Mouse (Mus musculus): Measurements from ENCODE around the gene Pdk2. TPM values are rescaled to one million over a fixed set of nuclear protein-coding genes. Genes with fewer than 3 reads are reported as not detected.

The Pdk2 gene
- polyA plus RNA-seq, 1 experiment from 2014 or later, result 10.0 TPM

DNA sequence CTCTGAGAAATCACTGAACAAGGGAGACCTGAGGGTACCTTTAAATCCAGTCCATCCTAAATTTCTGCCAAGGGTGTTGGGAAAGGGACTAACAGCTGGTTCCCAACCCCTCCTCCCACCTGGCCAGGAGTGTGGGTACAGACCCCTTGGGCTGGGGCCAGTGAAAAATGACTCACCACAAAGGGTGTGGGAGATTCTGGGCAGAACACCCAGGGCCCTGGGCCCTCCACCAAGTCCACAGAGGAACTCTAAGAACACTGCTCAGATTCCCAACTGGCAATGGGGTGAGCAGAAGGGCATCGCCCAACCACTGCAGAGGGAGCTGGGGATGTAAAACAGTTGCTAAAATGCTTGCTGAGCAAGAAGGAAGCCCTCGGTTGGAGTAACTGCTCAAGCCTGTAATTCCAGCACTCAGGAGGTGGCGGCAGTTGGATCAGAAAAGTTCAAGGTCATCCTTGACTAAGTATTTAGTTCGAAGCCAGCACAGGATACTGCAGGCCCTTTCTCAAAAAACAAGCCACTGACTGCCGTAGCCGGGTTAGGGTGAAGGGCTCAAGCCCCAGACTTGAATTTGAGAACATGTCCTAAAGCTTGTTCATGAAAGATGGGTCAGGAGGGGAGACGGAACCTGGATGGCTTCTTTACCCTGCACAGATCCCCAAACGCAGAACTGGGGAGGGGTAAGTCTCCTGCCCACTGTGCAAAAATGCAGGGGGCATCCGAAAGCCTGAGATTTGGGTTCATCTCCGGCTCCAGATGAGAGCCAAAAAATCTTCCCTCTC lies 52.2 kb downstream of the Pdk2 start:
- peak overlapping the region; percentile 94 for H3K4me2 ChIP-seq
- peaks cover 82% of the 10 kb centered on the region for H3K4me1 ChIP-seq
- 28% methylated on average over 10 of the region's 10 CpGs for WGBS (ENCODE audit: insufficient replicate concordance)
- H3K27me3 ChIP-seq (replicated peaks), result no peaks in the 10 kb centered on the region
- no peaks in the 10 kb centered on the region for H3K9me3 ChIP-seq (replicated peaks)
- H3K9ac ChIP-seq, result peak overlapping the region; percentile 95
- peaks cover 7% of the 10 kb centered on the region for H3K36me3 ChIP-seq
- peak overlapping the region; percentile 90 for H3K27ac ChIP-seq
- ATAC-seq, result no peak
- H3K4me3 ChIP-seq, result peak overlapping the region; percentile 86

DNA sequence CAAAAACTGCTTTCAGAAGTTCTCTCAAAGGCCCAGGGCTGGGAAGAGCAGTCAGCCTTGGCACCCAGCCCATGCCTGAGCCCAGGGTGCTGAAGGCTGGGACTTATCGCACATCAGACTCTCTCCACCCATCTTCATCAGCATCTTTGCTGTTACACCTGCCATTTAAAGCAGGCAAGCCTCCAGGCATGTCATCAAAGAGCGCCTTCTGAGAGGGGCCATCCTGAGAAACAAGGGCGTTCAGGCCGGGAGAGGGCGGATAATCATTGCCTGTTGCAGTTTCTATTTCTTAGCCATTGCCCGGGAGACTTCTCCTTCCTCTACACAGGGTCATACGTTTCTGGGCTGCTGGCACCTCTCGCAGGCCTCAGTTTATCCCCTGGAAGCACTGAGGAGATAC lies 53.3 kb downstream of the Pdk2 start:
- Histone ChIP-seq H3K27me3 (replicated peaks) (no peaks in the 10 kb centered on the region), H3K27ac (peak overlapping the region; percentile 12; the same call in 1 of the 2 replicates), H3K9ac (peak overlapping the region; percentile 12; the same call in 1 of the 2 replicates), H3K9me3 (replicated peaks) (no peaks in the 10 kb centered on the region), H3K36me3 (no peaks in the 10 kb centered on the region), H3K4me3 (no peak overlapping the region), H3K4me2 (peak overlapping the region; percentile 94), H3K4me1 (peaks cover 72% of the 10 kb centered on the region)
- WGBS (ENCODE audit: insufficient replicate concordance), result 75% methylated on average over 8 of the region's 8 CpGs
- ATAC-seq, result no peak

DNA sequence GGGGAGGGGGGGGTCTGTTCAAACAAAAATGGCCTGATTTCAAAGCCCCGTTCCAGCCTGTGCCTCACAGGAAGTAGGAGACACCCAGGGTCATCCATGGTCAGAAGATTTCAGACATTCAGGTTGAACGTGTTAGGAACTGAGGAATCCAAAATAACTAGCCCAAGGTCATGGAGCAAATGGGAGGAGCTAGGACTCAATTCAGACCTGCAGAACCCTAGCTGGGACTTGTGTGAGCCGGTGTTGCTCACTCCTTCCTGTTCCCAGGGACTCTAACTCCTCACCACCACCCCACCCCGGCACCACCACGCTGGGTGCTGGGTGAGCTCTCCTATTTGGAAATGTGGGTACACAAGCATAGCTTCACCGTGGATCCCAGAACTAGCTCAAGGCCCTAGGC lies 53.8 kb downstream of the Pdk2 start:
- H3K36me3 ChIP-seq, result no peaks in the 10 kb centered on the region
- H3K27ac ChIP-seq, result 0 out of 2 replicates have a peak overlapping the region, but pooled peaks have one; percentile 12
- WGBS (ENCODE audit: insufficient replicate concordance), result 50% methylated on average over 6 of the region's 6 CpGs
- no peaks in the 10 kb centered on the region for H3K27me3 ChIP-seq (replicated peaks)
- no peaks in the 10 kb centered on the region for H3K9me3 ChIP-seq (replicated peaks)
- H3K4me2 ChIP-seq, result no peak overlapping the region
- H3K9ac ChIP-seq, result 0 out of 2 replicates have a peak overlapping the region, but pooled peaks have one; percentile 12
- no peak overlapping the region for H3K4me3 ChIP-seq
- peaks cover 66% of the 10 kb centered on the region for H3K4me1 ChIP-seq
- no peak for ATAC-seq

DNA sequence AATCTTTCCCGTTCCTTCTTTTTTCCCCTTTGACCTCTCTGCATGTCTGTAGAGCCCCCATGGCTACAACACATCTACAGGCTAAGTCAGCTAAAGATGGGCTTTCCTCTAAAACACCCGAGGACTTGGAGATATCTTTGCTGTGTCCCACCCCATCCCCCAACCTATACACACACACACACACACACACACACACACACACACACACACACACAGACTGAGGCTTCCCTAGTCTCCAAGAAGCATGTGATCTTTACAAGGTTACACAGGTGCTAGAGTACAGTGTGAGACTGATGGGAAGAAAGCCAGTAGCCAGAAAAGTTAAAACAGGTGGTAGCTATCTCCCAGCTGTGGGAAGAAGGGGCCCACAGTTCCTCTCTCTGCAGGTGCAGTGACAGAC lies 54.7 kb downstream of the Pdk2 start:
- H3K36me3 ChIP-seq, result no peaks in the 10 kb centered on the region
- H3K4me3 ChIP-seq, result no peak overlapping the region
- H3K9me3 ChIP-seq (replicated peaks), result no peaks in the 10 kb centered on the region
- H3K27ac ChIP-seq, result no peak overlapping the region
- peaks cover 63% of the 10 kb centered on the region for H3K4me1 ChIP-seq
- no peaks in the 10 kb centered on the region for H3K27me3 ChIP-seq (replicated peaks)
- no peak for ATAC-seq
- H3K9ac ChIP-seq, result no peak overlapping the region
- 60% methylated on average over 2 of the region's 2 CpGs for WGBS (ENCODE audit: insufficient replicate concordance)
- no peak overlapping the region for H3K4me2 ChIP-seq

DNA sequence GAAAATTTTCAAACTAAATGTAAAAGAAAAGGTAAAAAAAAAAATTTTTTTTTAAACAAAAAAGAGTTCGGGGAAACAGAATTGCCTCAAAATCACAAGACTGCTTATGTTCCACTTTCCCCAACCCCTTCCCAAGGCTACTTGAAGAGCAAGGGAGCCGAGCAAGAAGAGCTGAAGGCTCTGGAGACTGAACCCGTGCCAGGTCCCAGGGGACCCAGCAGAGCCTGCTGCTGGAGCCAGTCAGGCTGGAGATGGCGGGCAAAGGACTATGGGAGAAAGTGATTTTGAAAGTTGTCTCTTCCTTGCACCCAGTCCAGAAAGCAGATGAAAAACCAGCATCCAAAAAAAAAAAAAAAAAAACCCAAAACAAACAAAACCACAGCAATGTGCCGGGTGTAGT lies 55.3 kb downstream of the Pdk2 start:
- no peak overlapping the region for H3K4me3 ChIP-seq
- H3K27ac ChIP-seq, result no peak overlapping the region
- WGBS (ENCODE audit: insufficient replicate concordance), result 73% methylated on average over 5 of the region's 5 CpGs
- H3K36me3 ChIP-seq, result no peaks in the 10 kb centered on the region
- H3K27me3 ChIP-seq (replicated peaks), result no peaks in the 10 kb centered on the region
- ATAC-seq, result no peak
- no peaks in the 10 kb centered on the region for H3K9me3 ChIP-seq (replicated peaks)
- no peak overlapping the region for H3K4me2 ChIP-seq
- no peak overlapping the region for H3K9ac ChIP-seq
- peaks cover 64% of the 10 kb centered on the region for H3K4me1 ChIP-seq

DNA sequence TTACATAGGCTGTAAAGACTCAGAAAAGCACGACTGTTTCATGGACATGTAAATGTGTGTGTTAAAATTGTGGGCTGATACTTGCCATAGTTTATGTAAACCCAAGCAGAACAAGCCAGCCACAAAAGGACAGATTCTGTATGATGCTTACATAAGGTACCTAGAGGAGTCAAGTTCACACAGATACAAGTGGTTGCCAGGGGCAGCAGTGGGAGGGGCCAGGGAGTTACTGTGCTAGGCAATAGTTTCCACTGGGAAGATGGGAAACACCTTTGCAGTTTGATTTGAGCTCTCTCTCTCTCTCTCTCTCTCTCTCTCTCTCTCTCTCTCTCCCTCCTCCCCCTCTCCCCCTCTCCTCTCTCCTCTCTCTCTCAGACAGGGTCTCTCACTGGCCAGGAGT lies 56.0 kb downstream of the Pdk2 start:
- H3K4me2 ChIP-seq, result no peak overlapping the region
- H3K27ac ChIP-seq, result no peak overlapping the region
- no peak for ATAC-seq
- H3K4me1 ChIP-seq, result peaks cover 65% of the 10 kb centered on the region
- H3K27me3 ChIP-seq (replicated peaks), result no peaks in the 10 kb centered on the region
- H3K9ac ChIP-seq, result no peak overlapping the region
- H3K36me3 ChIP-seq, result no peaks in the 10 kb centered on the region
- WGBS (ENCODE audit: insufficient replicate concordance), result 51% methylated on average over 1 of the region's 1 CpGs
- H3K9me3 ChIP-seq (replicated peaks), result no peaks in the 10 kb centered on the region
- no peak overlapping the region for H3K4me3 ChIP-seq

DNA sequence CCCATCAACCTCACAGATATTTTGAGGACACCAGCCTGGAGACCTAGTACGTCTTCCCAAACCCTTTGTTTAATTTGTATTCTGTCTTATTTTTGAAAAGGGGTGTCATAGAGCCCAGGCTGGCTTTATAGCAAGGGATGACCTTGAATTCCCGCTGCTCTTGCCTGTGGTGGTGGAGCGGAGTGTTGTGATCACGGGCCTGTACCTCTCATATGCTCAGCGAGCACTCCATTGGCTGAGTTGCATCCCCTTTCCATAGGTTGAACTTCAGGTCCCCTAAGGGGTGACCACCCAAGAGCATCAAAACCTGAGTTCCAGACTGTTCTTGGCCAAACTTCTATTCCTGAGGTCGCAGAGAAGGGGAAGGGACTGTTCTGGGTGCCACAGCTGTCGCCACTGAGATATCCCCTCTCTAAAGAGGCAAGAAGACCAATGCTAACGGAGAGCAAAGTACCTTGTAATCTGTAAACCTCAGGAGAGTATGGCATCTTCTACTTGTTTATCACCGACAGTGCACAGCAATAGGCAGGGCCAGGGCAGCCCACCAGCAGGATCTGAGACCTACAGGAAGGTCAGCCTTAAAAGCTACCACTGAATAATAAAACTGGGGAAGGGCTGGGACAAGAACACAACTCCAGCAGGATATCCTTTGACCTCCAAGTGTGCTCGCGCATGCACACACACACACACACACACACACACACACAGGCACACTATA lies 61.5 kb downstream of the Pdk2 start:
- no peaks in the 10 kb centered on the region for H3K36me3 ChIP-seq
- peak overlapping the region; percentile 78 for H3K27ac ChIP-seq
- H3K27me3 ChIP-seq (replicated peaks), result 0 out of 2 replicates have a peak, but pooled peaks cover 3% of the 10 kb centered on the region
- ATAC-seq, result peak; percentile 75
- no peak overlapping the region for H3K4me3 ChIP-seq
- peak overlapping the region; percentile 62 for H3K4me2 ChIP-seq
- no peaks in the 10 kb centered on the region for H3K9me3 ChIP-seq (replicated peaks)
- peak overlapping the region; percentile 55 for H3K9ac ChIP-seq
- 54% methylated on average over 11 of the region's 11 CpGs for WGBS (ENCODE audit: insufficient replicate concordance)
- peaks cover 37% of the 10 kb centered on the region for H3K4me1 ChIP-seq

DNA sequence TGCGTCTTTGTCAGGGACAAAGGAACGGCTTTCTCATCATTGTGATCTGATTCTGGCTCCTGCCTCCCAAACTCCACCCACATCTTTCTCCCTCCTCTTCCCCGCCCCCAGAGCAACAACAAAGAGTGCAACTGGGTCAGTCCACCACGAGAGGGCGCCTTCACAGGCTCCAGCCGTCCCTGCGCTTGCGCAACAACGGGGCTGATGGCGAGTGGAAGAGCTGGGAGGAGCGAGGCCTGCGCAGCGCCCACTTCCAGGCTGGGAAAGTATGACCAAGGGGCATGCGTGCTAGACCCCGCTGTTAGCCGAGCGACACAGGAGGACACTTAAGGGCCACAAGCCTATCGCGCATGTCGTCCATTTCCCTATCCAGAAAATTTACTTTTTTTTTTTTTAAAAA lies 62.2 kb downstream of the Pdk2 start:
- peak; percentile 83 for ATAC-seq
- Histone ChIP-seq H3K4me2 (peak overlapping the region; percentile 62), H3K36me3 (no peaks in the 10 kb centered on the region), H3K4me1 (peaks cover 30% of the 10 kb centered on the region), H3K9ac (peak overlapping the region; percentile 55), H3K27me3 (replicated peaks) (0 out of 2 replicates have a peak, but pooled peaks cover 5% of the 10 kb centered on the region), H3K9me3 (replicated peaks) (no peaks in the 10 kb centered on the region), H3K27ac (peak overlapping the region; percentile 78), H3K4me3 (0 out of 2 replicates have a peak overlapping the region, but pooled peaks have one; percentile 19)
- WGBS (ENCODE audit: insufficient replicate concordance), result under 1% methylated on average over 20 of the region's 20 CpGs

DNA sequence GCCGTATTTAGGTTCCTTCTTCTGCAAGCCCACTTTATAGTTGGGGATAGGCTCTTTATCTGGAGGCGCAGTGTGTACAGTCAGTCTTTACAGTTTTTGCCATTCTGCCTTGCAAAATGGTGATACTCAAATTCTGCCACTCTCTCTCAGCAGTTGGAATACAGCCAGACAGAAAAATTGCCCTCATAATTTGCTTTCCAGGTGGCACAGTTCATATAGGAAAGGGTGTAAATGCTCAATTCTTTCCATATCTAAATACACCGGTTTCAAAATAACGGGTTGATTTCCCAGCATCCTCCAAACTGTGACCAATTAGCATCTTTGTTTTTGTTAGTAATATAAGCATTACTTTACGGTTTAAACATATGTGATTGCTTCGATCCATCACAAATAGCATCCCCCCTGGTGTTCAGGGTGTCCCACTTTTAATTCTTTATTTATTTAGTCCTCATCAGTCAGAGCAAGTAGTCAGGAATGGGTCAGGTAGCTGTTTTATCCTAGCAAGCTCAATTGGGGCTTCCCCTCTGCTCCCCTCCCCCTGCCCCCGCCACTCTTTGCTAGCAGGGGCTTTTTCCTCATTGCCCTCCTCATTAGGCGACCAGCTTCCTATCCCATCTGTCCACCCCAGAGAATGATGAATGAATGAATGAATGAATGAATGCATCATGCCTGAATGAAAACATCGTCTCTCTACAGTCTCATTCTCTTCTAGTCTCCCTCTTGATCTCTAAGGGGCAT lies 62.8 kb downstream of the Pdk2 start:
- peaks cover 30% of the 10 kb centered on the region for H3K4me1 ChIP-seq
- H3K4me2 ChIP-seq, result peak overlapping the region; percentile 62
- 0 out of 2 replicates have a peak, but pooled peaks cover 7% of the 10 kb centered on the region for H3K27me3 ChIP-seq (replicated peaks)
- no peaks in the 10 kb centered on the region for H3K36me3 ChIP-seq
- WGBS (ENCODE audit: insufficient replicate concordance), result 42% methylated on average over 9 of the region's 9 CpGs
- no peaks in the 10 kb centered on the region for H3K9me3 ChIP-seq (replicated peaks)
- ATAC-seq, result no peak
- no peak overlapping the region for H3K9ac ChIP-seq
- no peak overlapping the region for H3K27ac ChIP-seq
- H3K4me3 ChIP-seq, result no peak overlapping the region
